9 mouse cellular contexts compared by ENCODE assay signal in the genomic region with DNA sequence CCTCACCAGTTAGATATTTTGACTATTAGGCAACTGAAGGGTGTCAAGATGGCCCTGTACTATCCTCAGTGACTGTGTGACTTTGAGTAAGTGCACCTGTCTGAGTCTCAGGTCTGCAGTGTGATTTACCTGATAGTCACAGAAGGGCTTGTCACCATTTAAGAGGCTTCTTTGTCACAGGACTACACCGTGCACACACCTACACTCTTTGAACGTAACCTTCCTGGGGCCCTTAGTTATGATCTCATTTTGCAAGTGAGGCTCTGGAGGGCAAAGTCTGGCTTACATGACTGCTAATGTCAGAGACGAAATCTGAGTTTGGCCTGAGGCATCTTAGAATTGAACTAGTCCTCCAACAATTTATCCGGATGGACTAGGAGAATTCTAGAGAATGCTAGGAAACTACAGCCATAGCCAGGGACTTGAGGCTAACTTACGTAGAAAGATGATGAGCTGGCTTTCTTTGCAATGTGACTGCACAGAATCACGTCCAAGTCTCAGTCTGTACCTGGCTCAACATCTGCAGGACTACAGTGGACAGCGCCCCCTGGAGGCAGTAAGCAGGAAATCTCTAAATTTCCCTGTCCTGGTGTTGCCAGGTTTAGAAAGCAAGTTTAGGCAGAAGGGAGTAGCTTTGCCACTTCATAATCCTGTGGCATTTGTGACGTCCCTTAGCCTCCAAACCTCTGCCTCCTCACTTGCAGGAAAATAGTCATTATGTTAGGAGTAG. TPM values are rescaled to one million over a fixed set of nuclear protein-coding genes. Genes with fewer than 3 reads are reported as not detected.
DNase-seq lines count a peak whose midpoint lies in the region; ATAC-seq lines count a peak whose summit lies in the region.
"Had no signal": no experiment of that assay in that cellular context is flagged by ENCODE, and none has a peak within 500 bp of the region (broad histone marks: within the 10 kb centered on the region; RNA-seq: fewer than 3 reads in every experiment).

No protein-coding gene starts in this region.

- H3K4me2 ChIP-seq in neural tube, embryonic 11.5 days (ENCODE audit: low read depth): no peak overlapping the region

- peaks cover 35% of the 10 kb centered on the region for H3K27me3 ChIP-seq in neural tube, embryonic 11.5 days (ENCODE audit: control insufficient read depth, insufficient read depth, low read length)

- peak; percentile 11 to 28 for DNase-seq in layer of hippocampus, adult 8-10 months (ENCODE audit: low spot score in 2 of 2)
- no peak for DNase-seq in layer of hippocampus, adult 9-10 months (ENCODE audit: low spot score)
- DNase-seq in MN1 (ENCODE audit: low spot score): peak; percentile 51
- DNase-seq in c-Kit-positive CD71-negative TER-119-negative erythroid progenitor cells, embryonic 14.5 days (ENCODE audit: low read depth): peak; percentile 29
- DNase-seq in heart, adult 9 months (ENCODE audit: low spot score in 2 of 2): peak; percentile 27 to 39
- DNase-seq in left cerebral cortex, postnatal 14 days (ENCODE audit: low spot score in 2 of 2): peak; percentile 27 to 35
- DNase-seq in neural tube, embryonic 11.5 days (ENCODE audit: low spot score): peak; percentile 51
- DNase-seq in urinary bladder, postnatal 25 days (ENCODE audit: low spot score): peak; percentile 57

- no peaks in the 10 kb centered on the region for H3K36me3 ChIP-seq in neural tube, embryonic 11.5 days (ENCODE audit: control insufficient read depth, insufficient read depth, low read length)

- no peak overlapping the region for H3K4me3 ChIP-seq in neural tube, embryonic 11.5 days (ENCODE audit: low read depth, low read length)
- H3K4me3 ChIP-seq: myocyte had no signal

- no peak for ATAC-seq in neural tube, embryonic 11.5 days (ENCODE audit: insufficient read depth, low FRiP score, low TSS enrichment)

- H3K9me3 ChIP-seq in neural tube, embryonic 11.5 days (ENCODE audit: control insufficient read depth, low read length): no peaks in the 10 kb centered on the region

- H3K4me1 ChIP-seq in neural tube, embryonic 11.5 days (ENCODE audit: control insufficient read depth, insufficient read depth, low read length): no peaks in the 10 kb centered on the region

- no peak overlapping the region for H3K27ac ChIP-seq in neural tube, embryonic 11.5 days (ENCODE audit: low read depth, low read length)

- 37% methylated on average over 8 of the region's 8 CpGs for WGBS in neural tube, embryonic 11.5 days

- H3K9ac ChIP-seq in neural tube, embryonic 11.5 days (ENCODE audit: low read length): no peak overlapping the region

- intact Hi-C loops in left cerebral cortex, postnatal 14 days (cut with DNase I): loop anchor here (1.0 kb wide), 1 partner anchor 67 kb away; no protein-coding TSS in a partner anchor

RNA-seq across cellular contexts. Expression of a gene that starts 2.3 kb away (rescaled TPM):
- under 1 TPM; 0.18 to 0.49 (median 0.40) TPM for total RNA-seq in layer of hippocampus, adult 8-10 months (2022)
- 1 to 10 TPM; 1.1 to 1.3 TPM for total RNA-seq in left cerebral cortex, postnatal 14 days (2021)
- polyA plus RNA-seq in neural tube, embryonic 11.5 days (2014; fragmentation: Nextera tagmentation; extraction: Ambion mirVana): 1.4 and 1.6 TPM in 2 replicates
